Mouse (Mus musculus): ENCODE measurements around the gene Spc24.
A peak's percentile ranks its signal among the peaks of the same experiment; 100 is the strongest.

Spc24 gene

DNA sequence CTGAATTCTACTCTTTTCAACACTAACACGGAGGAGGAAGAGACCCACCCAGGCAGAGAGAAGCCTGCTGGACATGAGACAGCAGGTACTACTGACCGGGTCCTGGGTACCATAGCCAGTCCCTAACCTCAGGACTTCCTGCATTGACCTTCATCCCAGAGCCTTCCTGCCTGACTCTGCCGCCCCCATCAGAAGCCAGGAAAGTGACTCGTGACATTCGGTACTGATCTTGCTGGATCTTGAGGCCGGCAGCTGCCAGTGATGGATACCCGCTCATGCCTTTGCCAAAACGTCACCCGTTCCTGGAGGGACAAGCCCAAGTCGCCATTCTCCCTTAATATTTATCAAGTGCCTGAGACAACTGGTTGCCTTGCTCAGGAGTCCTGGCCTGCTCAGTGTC lies 11.6 kb downstream of the Spc24 start:
- DNase-seq (ENCODE audit: low spot score) = no peak

DNA sequence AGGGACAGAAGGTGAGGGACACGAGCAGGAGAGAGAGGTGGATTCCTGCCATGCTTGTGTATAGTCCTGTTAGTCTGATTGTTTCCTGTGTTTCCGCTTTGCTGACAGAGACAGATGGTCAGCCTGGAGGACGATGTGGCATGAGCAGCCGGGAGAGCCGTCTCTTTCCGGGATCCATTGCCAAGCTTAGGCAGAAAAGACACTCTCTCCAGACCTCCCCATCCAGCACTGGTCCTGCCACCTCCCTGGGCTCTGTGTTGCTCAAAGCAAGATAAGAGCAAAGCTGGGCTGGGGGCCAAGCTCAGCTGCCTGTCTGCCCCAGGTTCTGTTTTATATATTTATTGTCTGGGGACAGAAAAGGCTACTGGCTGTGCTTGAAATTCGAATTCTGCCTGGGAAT lies 12.1 kb downstream of the Spc24 start:
- DNase-seq (ENCODE audit: low spot score) = no peak

DNA sequence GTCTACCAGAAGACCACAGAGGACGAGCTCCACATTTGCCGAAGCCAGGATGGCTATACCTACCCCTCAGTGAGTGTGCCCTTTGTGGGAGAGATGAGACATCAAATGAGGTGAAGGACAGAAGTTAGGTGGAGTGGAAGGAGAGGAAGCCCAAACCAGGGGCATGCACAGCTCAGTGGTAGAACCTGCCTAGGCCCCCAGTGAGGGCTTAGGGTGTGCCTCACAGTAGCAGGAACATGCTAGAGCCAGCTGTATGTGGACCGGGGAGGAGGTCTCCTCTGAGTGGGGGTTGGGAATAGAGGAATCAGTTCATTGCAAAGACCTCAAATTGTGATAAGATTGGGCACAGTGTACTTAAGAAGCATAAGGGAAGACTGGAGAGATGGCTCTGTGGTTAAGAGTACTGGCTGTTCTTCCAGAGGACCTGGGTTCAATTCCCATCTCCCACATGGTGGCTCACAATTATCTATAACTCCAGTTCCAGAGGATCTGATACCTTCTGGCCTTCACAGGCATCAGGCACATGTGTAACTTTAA lies 12.8 kb downstream of the Spc24 start:
- DNase-seq (ENCODE audit: low spot score) = no peak

- DNase-seq (ENCODE audit: low spot score) = no peak
Observed at GRCm38 (mm10) chr9:21741514-21741913, 18.6 kb downstream of the Spc24 start.

DNA sequence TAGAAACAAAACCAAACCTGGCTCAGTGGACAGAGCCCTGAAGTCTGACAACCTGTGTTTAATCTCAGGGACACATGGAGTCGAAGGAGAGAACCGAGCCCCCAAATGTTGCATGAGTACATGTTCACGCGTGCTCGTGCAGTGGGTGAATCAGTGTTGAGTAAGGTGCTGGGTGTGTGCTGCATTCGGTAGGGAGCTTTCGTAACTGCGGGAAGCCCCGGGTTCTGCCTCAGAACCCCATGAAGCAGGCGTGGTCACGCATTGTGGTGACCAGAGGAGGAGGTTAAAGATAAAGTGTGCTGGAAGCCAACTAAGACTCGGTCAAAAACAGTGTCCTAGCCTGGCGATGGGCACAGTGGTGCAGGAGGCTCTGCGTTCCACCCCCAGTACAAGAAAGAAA lies 19.7 kb downstream of the Spc24 start:
- no peak for DNase-seq (ENCODE audit: low spot score)

GRCm38 (mm10) chr9:21738776-21739175 lies 21.3 kb downstream of the Spc24 start:
- DNase-seq (ENCODE audit: low spot score) = no peak

- no peak for DNase-seq (ENCODE audit: low spot score)
Observed at GRCm38 (mm10) chr9:21737188-21737587, 22.9 kb downstream of the Spc24 start.

GRCm38 (mm10) chr9:21736580-21736979 lies 23.5 kb downstream of the Spc24 start:
- DNase-seq (ENCODE audit: low spot score) = peak; percentile 63

GRCm38 (mm10) chr9:21735126-21735525 lies 25.0 kb downstream of the Spc24 start:
- no peak for DNase-seq (ENCODE audit: low spot score)

DNA sequence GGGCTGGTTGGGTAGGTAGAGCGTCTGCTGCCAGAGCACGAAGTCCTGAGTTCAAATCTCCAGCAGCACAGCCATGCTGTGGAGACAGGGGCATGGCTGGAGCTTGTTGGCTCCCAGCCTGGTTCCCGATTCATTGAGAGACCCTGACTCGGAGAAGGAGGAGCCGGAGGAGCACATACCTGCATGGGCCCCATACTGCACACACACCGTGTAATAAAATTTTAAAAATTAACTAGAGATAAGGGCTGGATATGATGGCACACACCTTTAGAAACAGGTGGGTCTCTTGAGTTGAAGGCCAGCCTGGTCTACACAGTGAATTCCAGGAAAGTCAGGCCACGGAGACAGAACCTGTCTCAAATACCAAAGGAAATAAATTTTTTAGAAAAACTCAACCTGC lies 26.1 kb downstream of the Spc24 start:
- DNase-seq (ENCODE audit: low spot score) = no peak

- DNase-seq (ENCODE audit: low spot score) = no peak
Observed at GRCm38 (mm10) chr9:21733446-21733845, 26.7 kb downstream of the Spc24 start.

- DNase-seq (ENCODE audit: low spot score) = no peak
Observed at GRCm38 (mm10) chr9:21732288-21732687, 27.8 kb downstream of the Spc24 start.

DNA sequence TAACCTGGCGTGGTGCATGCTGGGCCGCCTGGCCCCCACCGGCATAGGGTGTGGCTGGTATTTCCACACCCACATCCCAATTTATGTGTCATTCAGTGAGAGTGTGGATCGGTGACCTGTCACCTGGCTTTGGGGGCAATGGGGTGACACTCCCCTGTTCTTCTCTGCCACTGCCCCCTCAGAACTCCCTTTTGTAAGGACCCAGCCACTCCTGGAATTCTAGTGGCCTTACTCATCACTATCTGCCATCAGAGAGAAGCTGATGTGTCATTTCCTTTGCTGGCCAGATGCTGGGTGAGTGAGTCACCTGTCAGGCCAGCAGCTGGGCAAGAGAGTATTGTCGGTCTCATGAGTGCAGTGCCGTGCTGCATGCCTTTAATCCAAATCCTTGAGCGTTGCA lies 30.8 kb downstream of the Spc24 start:
- no peak for DNase-seq (ENCODE audit: low spot score)

DNA sequence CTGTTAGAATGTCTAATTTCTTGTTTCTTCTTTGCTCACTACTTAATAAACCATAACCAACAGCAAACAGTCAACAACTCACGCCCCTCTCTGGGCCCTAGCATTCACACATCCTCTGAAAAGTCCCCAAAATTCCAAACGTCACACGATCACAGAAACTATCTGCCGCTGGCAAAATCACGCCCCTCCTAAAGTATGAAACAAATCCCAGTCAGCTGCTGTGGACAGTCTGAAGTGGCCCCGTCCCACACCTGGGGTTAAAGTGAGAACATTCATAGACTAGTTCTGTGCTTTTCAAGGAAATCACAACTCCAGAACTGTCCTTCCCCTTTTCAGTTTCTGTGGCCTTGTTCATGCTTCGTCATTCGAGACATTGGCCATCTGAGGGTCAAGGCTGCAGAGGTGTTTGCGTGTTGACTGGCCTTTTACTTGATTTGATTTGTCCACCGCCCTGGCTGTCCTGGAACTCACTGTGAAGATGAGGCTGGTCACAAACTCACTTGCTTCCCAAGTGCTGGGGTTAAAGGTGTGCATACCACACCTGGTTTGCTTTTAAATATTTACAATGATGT lies 31.8 kb downstream of the Spc24 start:
- no peak for DNase-seq (ENCODE audit: low spot score)

DNA sequence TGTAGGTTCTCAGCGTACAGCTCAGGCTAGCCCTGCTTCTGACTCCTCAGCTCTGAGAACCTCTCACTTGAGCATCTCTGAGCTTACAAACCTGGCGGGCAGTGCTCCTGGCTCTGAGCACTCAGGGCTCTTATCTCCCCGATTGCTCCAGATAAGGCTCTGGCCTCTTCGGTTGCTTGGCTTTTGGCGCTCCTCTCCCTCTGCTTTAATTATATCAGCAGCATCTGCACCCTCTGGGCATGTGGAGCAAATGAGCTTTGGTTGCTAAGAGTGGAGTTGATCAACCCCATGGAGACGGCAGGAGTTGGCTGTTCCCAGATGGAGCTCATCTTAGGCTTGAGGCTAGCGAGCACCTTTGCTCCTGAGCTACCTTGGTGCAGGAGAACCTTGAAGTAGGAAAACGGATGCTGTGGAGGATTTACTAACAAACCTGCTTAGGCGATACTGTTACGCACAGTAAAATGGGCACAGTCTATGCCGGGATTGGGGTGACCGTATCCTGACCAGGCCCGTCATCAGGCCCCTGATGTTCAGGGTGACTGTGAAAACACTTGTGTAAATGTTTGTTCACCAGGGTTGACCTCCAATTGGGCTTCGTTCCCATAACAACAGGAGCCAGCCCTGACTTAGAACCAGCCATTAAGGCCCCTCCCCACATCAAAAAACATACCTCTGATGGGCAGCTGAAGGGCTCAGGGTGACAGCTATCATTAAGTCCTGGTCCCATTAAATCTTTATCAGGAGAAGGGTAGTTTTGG lies 33.7 kb downstream of the Spc24 start:
- DNase-seq (ENCODE audit: low spot score) = no peak

GRCm38 (mm10) chr9:21725224-21726121 lies 34.6 kb downstream of the Spc24 start:
- no peak for DNase-seq (ENCODE audit: low spot score)

DNA sequence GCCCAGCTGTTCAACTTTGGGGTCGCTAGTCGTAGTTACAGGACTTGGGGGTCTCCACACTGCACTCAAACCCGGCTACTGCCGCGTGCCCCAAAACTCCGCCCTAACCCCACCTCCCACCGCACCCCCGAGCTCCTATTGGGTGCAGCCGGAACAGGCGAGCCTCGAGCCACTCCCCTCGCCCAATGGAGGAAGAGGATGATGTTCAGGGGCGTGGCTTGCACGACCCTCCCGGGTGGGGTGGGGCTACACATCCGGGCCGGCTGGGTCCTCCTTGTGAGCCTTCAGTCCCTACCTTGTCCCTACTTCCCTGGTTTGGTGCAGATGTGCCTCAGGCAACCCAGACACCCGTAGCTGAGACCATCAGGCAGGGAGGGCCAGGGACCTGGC lies 36.0 kb downstream of the Spc24 start:
- DNase-seq (ENCODE audit: low spot score) = peak; percentile 96

DNA sequence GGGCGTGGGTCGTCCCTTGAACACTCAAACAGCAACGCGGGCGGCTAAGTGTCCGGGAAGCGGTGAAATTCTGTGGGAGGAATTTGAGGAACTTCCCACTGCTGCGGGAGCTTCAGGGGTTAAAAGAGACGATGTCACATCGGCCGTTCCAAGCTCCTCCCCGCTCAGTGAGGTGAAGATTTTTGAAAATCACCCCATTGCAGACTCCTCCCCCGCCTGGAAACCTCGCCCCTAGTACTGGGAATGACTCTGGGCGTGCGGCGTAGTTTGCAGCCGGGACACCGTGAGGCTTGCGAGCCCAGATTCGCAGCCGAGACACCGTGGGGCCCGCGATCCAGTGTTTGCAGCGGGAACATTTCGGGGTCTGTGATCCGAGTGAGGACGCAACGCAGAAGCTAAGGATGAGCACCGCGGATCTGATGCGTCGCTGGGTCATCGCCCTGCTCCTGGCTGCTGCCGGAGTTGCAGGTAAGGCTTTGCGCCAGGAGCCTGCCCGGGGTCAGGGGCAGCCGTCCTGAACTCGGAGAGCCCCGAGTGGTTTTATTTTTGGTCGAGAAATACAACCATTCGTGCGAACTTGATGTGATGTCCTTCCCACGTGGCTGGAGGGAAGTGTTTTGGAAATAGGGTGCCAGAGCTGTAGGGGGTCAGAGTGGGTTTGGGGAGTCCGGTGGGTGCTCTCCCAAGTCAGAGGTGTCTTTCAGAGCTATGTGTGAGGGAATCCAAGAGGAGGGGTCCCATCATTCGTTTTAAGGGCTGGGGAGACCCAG lies 36.5 kb downstream of the Spc24 start, which contains the start of gene Ldlr:
Ldlr (plus strand) TSS at position 107 of the 770 bp plus-strand sequence.
- peak; percentile 95 for DNase-seq (ENCODE audit: low spot score)

GRCm38 (mm10) chr9:21721036-21721435 lies 39.1 kb downstream of the Spc24 start:
- no peak for DNase-seq (ENCODE audit: low spot score)

DNA sequence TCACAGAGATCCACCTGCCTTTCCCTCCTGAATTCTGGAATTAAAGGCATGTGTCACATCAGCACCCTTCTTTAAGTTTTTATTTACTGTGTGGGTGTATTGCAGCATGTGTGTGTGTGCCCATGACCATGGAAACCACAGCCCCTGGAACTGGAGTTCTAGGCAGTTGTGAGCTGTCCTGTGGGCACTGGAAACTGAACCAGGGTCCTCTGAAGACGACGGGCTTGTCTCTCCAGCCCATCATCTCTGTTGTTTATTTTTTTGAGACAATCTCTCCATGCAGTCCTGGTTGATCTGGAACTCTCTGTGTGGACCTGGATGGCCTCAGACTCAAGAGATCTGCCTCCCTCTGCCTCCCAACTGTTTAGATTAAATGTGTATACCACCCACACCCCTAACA lies 43.1 kb downstream of the Spc24 start:
- no peak for DNase-seq (ENCODE audit: low spot score)

- DNase-seq (ENCODE audit: low spot score) = peak; percentile 47
Observed at GRCm38 (mm10) chr9:21715298-21715697, 44.8 kb downstream of the Spc24 start.

DNA sequence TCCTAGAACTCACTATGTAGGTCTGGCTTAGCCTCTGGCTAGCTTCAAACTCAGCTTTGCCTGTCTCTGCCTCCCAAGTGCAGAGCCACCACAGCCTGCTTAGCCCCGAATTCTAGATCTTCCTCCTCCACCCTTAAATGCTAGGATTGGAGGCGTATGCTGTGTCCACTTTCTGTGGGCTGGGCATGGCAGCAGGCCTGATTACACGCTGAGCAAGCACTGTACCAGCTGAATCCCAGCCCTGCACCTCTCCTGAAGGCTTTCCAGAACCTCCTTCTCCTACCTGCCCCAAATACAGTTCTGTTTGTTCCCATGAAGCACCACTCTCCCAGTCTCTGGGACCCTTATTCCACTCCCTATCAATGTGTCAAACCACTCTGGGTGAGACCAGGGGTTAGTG lies 50.8 kb downstream of the Spc24 start:
- no peak for DNase-seq (ENCODE audit: low spot score)

Measured in yolk sac, embryonic 10.5 days (tissue).